Mouse (Mus musculus): Measurements from ENCODE around the gene Klk1b11. TPM values are rescaled to one million over a fixed set of nuclear protein-coding genes. Genes with fewer than 3 reads are reported as not detected.
"Not testable (repeated sequence)": the region's sequence is repeated elsewhere in the genome, so short reads cannot be mapped to it uniquely, and the experiment has no call there.

Klk1b11 gene
- polyA plus RNA-seq (2012; fragmentation: generic; extraction: Trizol), result not detected
- long read RNA-seq, experiment 1, result 0 reads
- long read RNA-seq, experiment 2, result 0 reads

- not testable (repeated sequence) for H3K79me3 ChIP-seq (ENCODE audit: low read depth); H3K36me3 ChIP-seq (ENCODE audit: control insufficient read depth, insufficient read depth); H3ac ChIP-seq (ENCODE audit: control insufficient read depth, insufficient read length, low read depth)
Observed at GRCm38 (mm10) chr7:43995577-43995976, at the start of gene Klk1b11. Gene Klk1b11 (plus strand): TSS chr7:43995877.

DNA sequence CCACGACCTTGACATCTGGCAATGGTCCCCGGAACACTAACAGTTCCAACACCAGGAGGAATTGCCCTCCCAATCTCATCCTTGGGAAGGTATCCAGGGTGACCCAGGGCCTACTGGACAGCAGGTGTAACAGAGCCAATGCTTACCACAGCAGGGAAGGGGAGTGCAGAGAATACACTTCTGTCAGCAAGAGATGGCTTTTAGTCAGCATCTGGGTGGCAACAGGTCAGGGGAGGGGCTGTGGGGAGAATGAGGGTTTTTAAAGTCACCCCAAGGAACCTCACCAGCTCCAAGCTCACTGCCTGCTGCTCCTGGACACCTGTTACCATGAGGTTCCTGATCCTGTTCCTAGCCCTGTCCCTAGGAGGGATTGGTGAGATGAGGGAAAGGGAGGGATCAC is 45.3 kb upstream of the Klk1b11 start, which contains the start of gene Klk1b8:
Klk1b8 (plus strand) TSS at position 301 of the 400 bp plus-strand sequence.
- H3K27me3 ChIP-seq (ENCODE audit: control insufficient read depth, insufficient read depth, insufficient read length), result no peaks in the 10 kb centered on the region
- H3ac ChIP-seq (ENCODE audit: control insufficient read depth, insufficient read length, low read depth), result no peak within 1 kb of the TSS
- no peaks in the 10 kb centered on the region for H3K79me3 ChIP-seq (ENCODE audit: low read depth)
- H3K4me3 ChIP-seq (ENCODE audit: insufficient read depth, poor library complexity, severe bottlenecking), result no peak within 1 kb of the TSS
- no peaks in the 10 kb centered on the region for H3K79me2 ChIP-seq (ENCODE audit: control insufficient read depth, insufficient read depth)
- H3K36me3 ChIP-seq (ENCODE audit: control insufficient read depth, insufficient read depth), result no peaks in the 10 kb centered on the region
- no peak for TF ChIP-seq MYOD1 (IDR thresholded peaks at IDR 0.05; ENCODE audit: control insufficient read depth, insufficient read length, low read depth)
- no peak for TF ChIP-seq USF1 (IDR thresholded peaks at IDR 0.05; ENCODE audit: low read depth)
- TF ChIP-seq CTCF (IDR thresholded peaks at IDR 0.05; ENCODE audit: control insufficient read depth, insufficient read depth, insufficient read length), result no peak
- no peak for TF ChIP-seq CEBPB (IDR thresholded peaks at IDR 0.05; ENCODE audit: low read depth)
- TF ChIP-seq MAX (IDR thresholded peaks at IDR 0.05), result no peak
- no peak for TF ChIP-seq FOSL1 (IDR thresholded peaks at IDR 0.05; ENCODE audit: insufficient read depth, low read length, poor library complexity, severe bottlenecking)
- TF ChIP-seq MYOG (IDR thresholded peaks at IDR 0.05; ENCODE audit: control insufficient read depth, extremely low read depth, insufficient read length), result no peak

More at GRCm38 (mm10) chr7:43995577-43995976, at the start of gene Klk1b11:
- not testable (repeated sequence) for H3K27me3 ChIP-seq (ENCODE audit: control insufficient read depth, insufficient read depth, insufficient read length); H3K79me2 ChIP-seq (ENCODE audit: control insufficient read depth, insufficient read depth); H3K4me3 ChIP-seq (ENCODE audit: insufficient read depth, poor library complexity, severe bottlenecking)

GRCm38 (mm10) chr7:43952703-43953102 is 43.0 kb upstream of the Klk1b11 start:
- no peaks in the 10 kb centered on the region for H3K79me2 ChIP-seq (ENCODE audit: control insufficient read depth, insufficient read depth)
- no peaks in the 10 kb centered on the region for H3K27me3 ChIP-seq (ENCODE audit: control insufficient read depth, insufficient read depth, insufficient read length)
- H3K79me3 ChIP-seq (ENCODE audit: low read depth), result no peaks in the 10 kb centered on the region
- H3K36me3 ChIP-seq (ENCODE audit: control insufficient read depth, insufficient read depth), result no peaks in the 10 kb centered on the region
- H3ac ChIP-seq (ENCODE audit: control insufficient read depth, insufficient read length, low read depth), result no peak overlapping the region
- TF ChIP-seq MAX (IDR thresholded peaks at IDR 0.05) (no peak), MYOD1 (IDR thresholded peaks at IDR 0.05; ENCODE audit: control insufficient read depth, insufficient read length, low read depth) (no peak), MYOG (IDR thresholded peaks at IDR 0.05; ENCODE audit: control insufficient read depth, extremely low read depth, insufficient read length) (no peak)
- no peak overlapping the region for H3K4me3 ChIP-seq (ENCODE audit: insufficient read depth, poor library complexity, severe bottlenecking)

- H3K4me3 ChIP-seq (ENCODE audit: insufficient read depth, poor library complexity, severe bottlenecking), result no peak within 1 kb of the TSS
- H3K27me3 ChIP-seq (ENCODE audit: control insufficient read depth, insufficient read depth, insufficient read length), result no peaks in the 10 kb centered on the region
- no peaks in the 10 kb centered on the region for H3K36me3 ChIP-seq (ENCODE audit: control insufficient read depth, insufficient read depth)
- no peak within 1 kb of the TSS for H3ac ChIP-seq (ENCODE audit: control insufficient read depth, insufficient read length, low read depth)
- no peaks in the 10 kb centered on the region for H3K79me3 ChIP-seq (ENCODE audit: low read depth)
- no peaks in the 10 kb centered on the region for H3K79me2 ChIP-seq (ENCODE audit: control insufficient read depth, insufficient read depth)
- no peak for TF ChIP-seq MYOG (IDR thresholded peaks at IDR 0.05; ENCODE audit: control insufficient read depth, extremely low read depth, insufficient read length)
- no peak for TF ChIP-seq USF1 (IDR thresholded peaks at IDR 0.05; ENCODE audit: low read depth)
- no peak for TF ChIP-seq CEBPB (IDR thresholded peaks at IDR 0.05; ENCODE audit: low read depth)
- TF ChIP-seq MAX (IDR thresholded peaks at IDR 0.05), result no peak
- no peak for TF ChIP-seq FOSL1 (IDR thresholded peaks at IDR 0.05; ENCODE audit: insufficient read depth, low read length, poor library complexity, severe bottlenecking)
- TF ChIP-seq MYOD1 (IDR thresholded peaks at IDR 0.05; ENCODE audit: control insufficient read depth, insufficient read length, low read depth), result no peak
- TF ChIP-seq CTCF (IDR thresholded peaks at IDR 0.05; ENCODE audit: control insufficient read depth, insufficient read depth, insufficient read length), result no peak
Observed at GRCm38 (mm10) chr7:43966451-43966850, 29.2 kb upstream of the Klk1b11 start, which contains the start of gene Klk1b1. Gene Klk1b1 (plus strand): TSS chr7:43966751.

DNA sequence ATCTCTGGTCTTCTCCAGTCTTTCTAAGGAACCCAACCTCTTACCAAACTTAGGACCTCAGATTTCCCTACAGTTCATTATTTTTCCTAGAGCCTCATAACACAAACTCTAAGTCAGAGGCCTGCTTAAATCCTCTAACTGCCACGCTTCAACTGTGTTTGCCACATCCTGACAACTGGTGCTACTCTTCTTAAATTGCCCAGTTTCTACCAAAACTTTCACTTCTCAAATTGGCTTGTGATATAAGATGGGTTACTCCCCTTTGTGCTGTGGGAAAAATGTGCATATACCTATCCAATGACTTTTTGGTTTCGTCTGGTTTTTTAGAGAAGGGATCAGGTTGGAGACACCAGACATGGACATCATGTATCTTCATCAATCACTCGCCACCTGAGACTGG is 28.6 kb upstream of the Klk1b11 start:
- no peaks in the 10 kb centered on the region for H3K36me3 ChIP-seq (ENCODE audit: control insufficient read depth, insufficient read depth)

GRCm38 (mm10) chr7:43967612-43968011 is 28.1 kb upstream of the Klk1b11 start:
- H3K79me3 ChIP-seq (ENCODE audit: low read depth), result no peaks in the 10 kb centered on the region
- no peaks in the 10 kb centered on the region for H3K79me2 ChIP-seq (ENCODE audit: control insufficient read depth, insufficient read depth)
- no peaks in the 10 kb centered on the region for H3K27me3 ChIP-seq (ENCODE audit: control insufficient read depth, insufficient read depth, insufficient read length)
- TF ChIP-seq MAX (IDR thresholded peaks at IDR 0.05) (no peak), FOSL1 (IDR thresholded peaks at IDR 0.05; ENCODE audit: insufficient read depth, low read length, poor library complexity, severe bottlenecking) (no peak), USF1 (IDR thresholded peaks at IDR 0.05; ENCODE audit: low read depth) (no peak), CTCF (IDR thresholded peaks at IDR 0.05; ENCODE audit: control insufficient read depth, insufficient read depth, insufficient read length) (no peak), MYOG (IDR thresholded peaks at IDR 0.05; ENCODE audit: control insufficient read depth, extremely low read depth, insufficient read length) (no peak), CEBPB (IDR thresholded peaks at IDR 0.05; ENCODE audit: low read depth) (no peak), MYOD1 (IDR thresholded peaks at IDR 0.05; ENCODE audit: control insufficient read depth, insufficient read length, low read depth) (no peak)
- H3ac ChIP-seq (ENCODE audit: control insufficient read depth, insufficient read length, low read depth), result no peak overlapping the region
- no peaks in the 10 kb centered on the region for H3K36me3 ChIP-seq (ENCODE audit: control insufficient read depth, insufficient read depth)
- no peak overlapping the region for H3K4me3 ChIP-seq (ENCODE audit: insufficient read depth, poor library complexity, severe bottlenecking)

More for the DNA sequence above, 28.6 kb upstream of the Klk1b11 start:
- H3K79me2 ChIP-seq (ENCODE audit: control insufficient read depth, insufficient read depth), result no peaks in the 10 kb centered on the region
- no peaks in the 10 kb centered on the region for H3K79me3 ChIP-seq (ENCODE audit: low read depth)
- TF ChIP-seq USF1 (IDR thresholded peaks at IDR 0.05; ENCODE audit: low read depth), result no peak
- TF ChIP-seq MYOD1 (IDR thresholded peaks at IDR 0.05; ENCODE audit: control insufficient read depth, insufficient read length, low read depth), result no peak
- no peak for TF ChIP-seq CTCF (IDR thresholded peaks at IDR 0.05; ENCODE audit: control insufficient read depth, insufficient read depth, insufficient read length)
- no peak for TF ChIP-seq FOSL1 (IDR thresholded peaks at IDR 0.05; ENCODE audit: insufficient read depth, low read length, poor library complexity, severe bottlenecking)
- no peak for TF ChIP-seq MAX (IDR thresholded peaks at IDR 0.05)
- TF ChIP-seq MYOG (IDR thresholded peaks at IDR 0.05; ENCODE audit: control insufficient read depth, extremely low read depth, insufficient read length), result no peak
- TF ChIP-seq CEBPB (IDR thresholded peaks at IDR 0.05; ENCODE audit: low read depth), result no peak
- no peak overlapping the region for H3ac ChIP-seq (ENCODE audit: control insufficient read depth, insufficient read length, low read depth)
- no peak overlapping the region for H3K4me3 ChIP-seq (ENCODE audit: insufficient read depth, poor library complexity, severe bottlenecking)
- H3K27me3 ChIP-seq (ENCODE audit: control insufficient read depth, insufficient read depth, insufficient read length), result no peaks in the 10 kb centered on the region

DNA sequence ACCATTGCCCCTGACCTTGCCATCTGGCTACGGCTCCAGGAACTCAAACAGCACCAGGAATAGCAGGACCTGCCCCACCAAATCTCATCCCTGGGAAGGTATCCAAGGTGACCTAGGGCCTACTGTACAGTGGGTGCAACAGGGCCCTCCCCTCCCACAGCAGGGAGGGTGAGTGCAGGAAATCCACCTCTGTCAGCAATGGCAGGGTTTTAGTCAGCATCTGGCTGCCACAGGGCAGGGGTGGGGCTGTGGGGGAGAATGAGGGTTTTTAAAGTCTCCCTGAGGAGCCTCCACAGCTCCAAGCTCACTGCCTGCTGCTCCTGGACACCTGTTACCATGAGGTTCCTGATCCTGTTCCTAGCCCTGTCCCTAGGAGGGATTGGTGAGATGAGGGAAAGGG is 19.9 kb upstream of the Klk1b11 start, which contains the start of gene Klk1b9:
Klk1b9 (plus strand) TSS at position 301 of the 400 bp plus-strand sequence.
- H3K79me2 ChIP-seq (ENCODE audit: control insufficient read depth, insufficient read depth); H3K79me3 ChIP-seq (ENCODE audit: low read depth); H3K27me3 ChIP-seq (ENCODE audit: control insufficient read depth, insufficient read depth, insufficient read length); H3K36me3 ChIP-seq (ENCODE audit: control insufficient read depth, insufficient read depth); H3K4me3 ChIP-seq (ENCODE audit: insufficient read depth, poor library complexity, severe bottlenecking); H3ac ChIP-seq (ENCODE audit: control insufficient read depth, insufficient read length, low read depth): not testable (repeated sequence)
